Mouse (Mus musculus) activated CD4-positive, CD25-positive, alpha-beta regulatory T cell, adult 4 months (primary cell): ENCODE measurements around the gene Cisd1. TPM values are rescaled to one million over a fixed set of nuclear protein-coding genes. Genes with fewer than 3 reads are reported as not detected.
A peak's percentile ranks its signal among the peaks of the same experiment; 100 is the strongest.

ENCODE experiments used
- ATAC-seq: one replicate; pipeline ENCODE4 v1.8.0; 2017
- polyA plus RNA-seq, 2 experiments: library from polyadenylated mRNA; unstranded; fragments of 100-300 nt; shearing (Covaris generic); gene quantifications; one replicate each; pipeline ENCODE4 v1.2.1; 2017

The Cisd1 gene
- polyA plus RNA-seq, 2 experiments from 2014 or later: 34.7 to 43.2 TPM

- no peak for ATAC-seq
Observed at GRCm38 (mm10) chr10:71326123-71326522, 18.6 kb downstream of the Cisd1 start.

DNA sequence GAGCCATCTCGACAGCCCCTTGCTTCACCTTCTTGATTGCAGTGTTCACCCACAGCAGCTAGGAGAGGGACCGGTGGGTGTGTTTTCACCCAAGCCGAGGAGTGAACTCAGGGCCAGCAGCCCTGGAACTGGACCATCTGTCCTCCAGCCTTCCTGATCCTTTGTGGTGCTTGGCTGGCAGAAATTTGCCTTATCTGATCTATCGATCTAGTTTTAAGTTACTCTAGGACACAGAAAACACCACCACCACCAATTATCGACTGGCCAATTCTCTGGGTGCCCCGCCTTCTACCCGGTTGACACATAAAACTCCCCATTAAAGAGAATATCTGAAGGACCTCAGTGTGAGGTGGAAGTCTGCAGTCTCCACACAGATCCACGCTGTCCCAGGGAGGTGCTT is 21.1 kb downstream of the Cisd1 start:
- no peak for ATAC-seq

DNA sequence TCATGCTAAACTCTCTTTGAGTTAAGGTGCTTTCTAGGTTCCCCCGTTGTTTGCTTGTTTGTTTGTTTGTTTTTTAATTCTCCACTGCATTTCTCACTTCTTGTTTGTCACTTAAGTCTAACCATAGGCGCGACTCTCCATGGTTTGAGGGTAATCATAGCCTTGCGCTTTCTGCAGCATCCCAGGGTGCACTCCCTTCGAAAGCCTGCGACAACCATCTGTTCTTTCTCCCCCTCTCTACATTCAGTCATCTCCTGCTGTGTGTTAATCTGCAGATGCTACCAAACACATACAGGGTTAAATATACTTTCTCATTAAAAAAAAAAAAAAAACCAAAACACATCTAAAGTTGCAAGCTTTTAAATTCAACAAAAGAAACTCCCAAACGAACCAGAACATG is 28.3 kb downstream of the Cisd1 start:
- ATAC-seq: no peak

GRCm38 (mm10) chr10:71316056-71316455 is 28.7 kb downstream of the Cisd1 start:
- ATAC-seq: no peak

DNA sequence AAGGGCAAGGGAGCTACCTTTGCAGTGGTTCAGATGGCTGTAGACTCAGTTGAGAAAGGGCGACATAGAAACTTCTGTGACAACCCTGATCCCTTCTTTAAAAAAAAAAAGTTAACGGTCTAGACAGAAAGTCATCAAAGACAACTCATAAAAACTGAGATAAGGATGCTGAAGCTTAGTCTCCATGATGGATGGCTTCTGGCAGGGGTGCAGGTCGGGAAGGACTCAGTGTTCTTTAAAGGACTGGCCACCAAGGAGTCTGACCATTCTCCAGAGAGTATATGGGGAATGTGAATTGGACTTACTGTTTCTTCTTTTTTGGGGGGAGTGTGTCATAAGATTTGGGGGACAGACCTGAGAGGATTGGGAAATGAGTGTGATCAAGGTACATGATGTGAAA is 30.2 kb downstream of the Cisd1 start:
- no peak for ATAC-seq

GRCm38 (mm10) chr10:71310288-71310687 is 34.5 kb downstream of the Cisd1 start:
- no peak for ATAC-seq

- no peak for ATAC-seq
Observed at GRCm38 (mm10) chr10:71308199-71308598, 36.6 kb downstream of the Cisd1 start.

GRCm38 (mm10) chr10:71306759-71307158 is 38.0 kb downstream of the Cisd1 start:
- ATAC-seq: no peak

DNA sequence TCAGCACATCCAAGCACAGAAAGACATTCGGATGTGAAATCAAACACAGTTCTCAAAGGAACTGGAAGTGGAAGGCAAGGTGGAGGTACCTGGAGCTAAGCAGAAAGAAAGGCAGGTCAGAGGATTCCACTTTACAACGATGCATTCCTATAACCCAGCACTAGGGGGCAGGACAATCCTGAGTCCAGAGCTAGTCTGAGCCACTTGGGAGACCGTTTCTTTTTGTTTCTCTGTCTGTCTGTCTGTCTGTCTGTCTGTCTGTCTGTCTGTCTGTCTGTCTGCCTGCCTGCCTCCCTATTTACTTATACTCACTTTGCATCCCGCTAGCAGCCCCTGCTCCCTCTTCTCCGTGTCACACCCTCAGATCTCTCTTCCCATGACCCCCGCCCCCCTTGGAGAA is 38.6 kb downstream of the Cisd1 start:
- peak; percentile 84 for ATAC-seq

- peak; percentile 44 for ATAC-seq
Observed at GRCm38 (mm10) chr10:71302490-71302889, 42.3 kb downstream of the Cisd1 start.

- ATAC-seq: no peak
Observed at GRCm38 (mm10) chr10:71300161-71300560, 44.6 kb downstream of the Cisd1 start.

DNA sequence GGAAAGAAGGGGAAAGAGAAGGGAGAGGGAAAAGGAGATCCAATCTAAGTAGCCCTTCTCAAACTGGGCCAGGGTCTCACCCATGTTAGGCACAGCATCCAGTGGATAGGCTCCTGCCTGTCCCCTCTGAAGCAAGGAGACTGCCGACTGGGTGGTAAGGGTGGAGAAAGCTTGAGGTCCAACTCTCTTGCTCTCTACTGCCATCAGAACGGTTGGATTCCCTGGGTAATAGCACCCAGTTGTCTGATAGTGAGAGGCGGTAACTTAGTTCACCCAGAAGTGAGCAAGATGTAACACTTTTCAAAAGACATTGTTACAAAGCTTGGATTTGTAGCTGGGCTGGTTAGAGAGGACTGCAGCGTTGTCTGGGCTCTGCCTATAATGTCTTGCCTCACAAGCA is 51.5 kb downstream of the Cisd1 start:
- no peak for ATAC-seq

GRCm38 (mm10) chr10:71292254-71292653 is 52.5 kb downstream of the Cisd1 start:
- peak; percentile 28 for ATAC-seq

DNA sequence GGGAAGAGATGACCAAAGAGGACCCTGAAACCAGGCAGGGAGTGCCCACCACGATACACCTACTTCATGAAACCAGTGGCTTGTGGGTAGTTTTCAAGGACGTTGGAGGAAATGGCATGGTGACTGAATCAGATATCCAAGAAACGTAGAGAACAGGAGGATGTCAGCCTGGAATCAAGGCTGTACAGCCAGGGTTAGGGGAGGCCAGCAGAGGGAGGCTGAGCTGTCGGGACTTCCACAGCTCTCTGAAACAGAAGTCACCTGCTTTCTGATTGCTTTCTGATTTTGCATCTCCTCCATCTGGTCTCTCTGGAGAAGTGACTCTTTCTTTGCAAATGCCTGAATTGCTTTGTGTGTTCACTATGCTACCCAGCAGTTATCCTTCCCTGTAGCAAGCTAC is 53.0 kb downstream of the Cisd1 start:
- peak; percentile 23 for ATAC-seq

GRCm38 (mm10) chr10:71291179-71291661 is 53.5 kb downstream of the Cisd1 start:
- no peak for ATAC-seq

GRCm38 (mm10) chr10:71285126-71285580 is 59.6 kb downstream of the Cisd1 start, which contains the start of gene Ube2d1:
Ube2d1 (minus strand) TSS chr10:71285262.
- peak; percentile 85 for ATAC-seq

GRCm38 (mm10) chr10:71284511-71285125 is 60.1 kb downstream of the Cisd1 start:
- ATAC-seq: peak; percentile 6

- ATAC-seq: no peak
Observed at GRCm38 (mm10) chr10:71284131-71284510, 60.6 kb downstream of the Cisd1 start.

Other genes with a start within 250 kb of the Cisd1 start
- gene Bicc1, start 185.3 kb downstream of the Cisd1 start, polyA plus RNA-seq: under 1 TPM in 1 of 2 experiments, not detected in 1; 0.17 TPM
- 10 to 100 TPM; 78.5 to 88.7 TPM for gene Tfam, start 106.7 kb downstream of the Cisd1 start, polyA plus RNA-seq
- 10 to 100 TPM; 17.8 to 19.7 TPM for gene Ube2d1, start 59.7 kb downstream of the Cisd1 start, polyA plus RNA-seq
- 1 to 10 TPM; 2.8 to 3.1 TPM for gene Ipmk, start 2.8 kb upstream of the Cisd1 start, polyA plus RNA-seq